Mouse (Mus musculus) G1E (cell line): ENCODE results near the gene Gm17387.

Source experiments
- CTCF ChIP-seq: IDR thresholded peaks from 2 replicates; pipeline ENCODE4 v1.5.1; 2012; ENCODE audit warnings: low read depth, low read length, inconsistent platforms, mixed read lengths
- GATA1 ChIP-seq: IDR thresholded peaks from 2 replicates; pipeline ENCODE4 v1.6.1; 2012; ENCODE audit warnings: borderline replicate concordance, low read length, inconsistent platforms, mixed read lengths

DNA sequence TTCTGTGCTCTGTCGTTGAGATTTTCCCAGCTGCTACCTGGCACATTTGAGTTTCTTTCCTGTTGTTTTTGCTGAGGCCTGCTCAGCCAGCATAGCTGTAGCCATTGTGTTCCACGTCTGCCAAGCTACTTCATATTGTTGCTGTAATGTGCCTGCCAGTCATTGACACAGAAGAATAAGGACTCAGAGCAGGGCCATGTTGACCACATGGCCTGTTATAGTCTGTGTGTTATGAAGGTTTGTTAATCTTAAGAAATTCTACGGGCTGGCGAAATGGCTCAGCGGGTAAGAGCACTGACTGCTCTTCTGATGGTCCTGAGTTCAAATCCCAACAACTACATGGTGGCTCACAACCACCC is 2.2 kb upstream of the Gm17387 start:
- TF ChIP-seq CTCF = no peak
- no peak for TF ChIP-seq GATA1
